7 mouse cellular contexts compared by ENCODE assay signal in the genomic region with DNA sequence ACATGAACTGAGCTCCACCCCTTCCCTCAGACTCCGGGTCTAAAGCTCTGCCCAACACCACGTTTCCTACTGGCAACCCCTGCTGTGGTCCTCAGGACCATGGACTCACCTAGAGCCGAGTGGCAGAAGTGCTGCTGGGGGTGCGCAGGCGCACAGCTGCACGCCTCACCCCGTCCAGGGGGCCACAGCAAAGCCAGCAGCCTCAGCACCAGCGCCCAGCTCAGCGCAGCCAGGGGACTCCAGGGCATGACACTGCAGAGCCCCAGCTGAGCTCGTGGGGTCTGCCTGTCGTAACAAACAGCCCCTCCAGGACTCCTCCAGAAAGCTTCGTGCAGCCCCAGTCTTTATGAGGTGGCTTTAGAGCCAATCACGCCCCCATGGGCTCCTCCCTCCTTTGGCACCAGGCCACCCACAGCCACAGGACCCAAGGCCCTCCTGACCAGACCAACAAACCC. TPM values are rescaled to one million over a fixed set of nuclear protein-coding genes. Genes with fewer than 3 reads are reported as not detected.
DNase-seq lines count a peak whose midpoint lies in the region; ATAC-seq lines count a peak whose summit lies in the region.

No protein-coding gene starts in this region.

- peak overlapping the region; percentile 27 for H3K4me3 ChIP-seq in lung, embryonic 16.5 days (ENCODE audit: low read length)
- peak overlapping the region; percentile 18; the same call in 1 of the 2 replicates for H3K4me3 ChIP-seq in embryonic facial prominence, embryonic 14.5 days (ENCODE audit: low read depth, low read length)
- H3K4me3 ChIP-seq in heart, embryonic 11.5 days (ENCODE audit: low read depth, low read length): peak overlapping the region; percentile 21
- peak overlapping the region; percentile 14; the same call in 1 of the 2 replicates for H3K4me3 ChIP-seq in limb, embryonic 11.5 days (ENCODE audit: low read depth, low read length)
- H3K4me3 ChIP-seq in neural tube, embryonic 14.5 days (ENCODE audit: low read depth, low read length): peak overlapping the region; percentile 6; the same call in 1 of the 2 replicates

- no peak overlapping the region for H3K27ac ChIP-seq in lung, embryonic 16.5 days (ENCODE audit: low read length)
- no peak overlapping the region for H3K27ac ChIP-seq in embryonic facial prominence, embryonic 14.5 days (replicated peaks; ENCODE audit: low read depth, low read length)
- no peak overlapping the region for H3K27ac ChIP-seq in heart, embryonic 11.5 days (ENCODE audit: low read depth, low read length)
- no peak overlapping the region for H3K27ac ChIP-seq in limb, embryonic 11.5 days (replicated peaks; ENCODE audit: low read depth, low read length)
- peak overlapping the region; percentile 64 for H3K27ac ChIP-seq in neural tube, embryonic 14.5 days (ENCODE audit: low read depth, low read length)

- no peaks in the 10 kb centered on the region for H3K36me3 ChIP-seq in lung, embryonic 16.5 days (ENCODE audit: control insufficient read depth, insufficient read depth, low read length)
- H3K36me3 ChIP-seq in embryonic facial prominence, embryonic 14.5 days (ENCODE audit: control insufficient read depth, insufficient read depth, low read length): no peaks in the 10 kb centered on the region
- no peaks in the 10 kb centered on the region for H3K36me3 ChIP-seq in heart, embryonic 11.5 days (ENCODE audit: control insufficient read depth, insufficient read depth, low read length)
- no peaks in the 10 kb centered on the region for H3K36me3 ChIP-seq in limb, embryonic 11.5 days (ENCODE audit: control insufficient read depth, insufficient read depth, low read length)
- H3K36me3 ChIP-seq in neural tube, embryonic 14.5 days (ENCODE audit: control insufficient read depth, insufficient read depth, low read length): no peaks in the 10 kb centered on the region

- no peaks in the 10 kb centered on the region for H3K27me3 ChIP-seq in lung, embryonic 16.5 days (ENCODE audit: control insufficient read depth, insufficient read depth, low read depth, low read length)
- no peaks in the 10 kb centered on the region for H3K27me3 ChIP-seq in embryonic facial prominence, embryonic 14.5 days (replicated peaks; ENCODE audit: control insufficient read depth, insufficient read depth, low read length)
- H3K27me3 ChIP-seq in heart, embryonic 11.5 days (ENCODE audit: control insufficient read depth, insufficient read depth, low read length): peaks cover 82% of the 10 kb centered on the region
- H3K27me3 ChIP-seq in limb, embryonic 11.5 days (ENCODE audit: control insufficient read depth, insufficient read depth, low read length): no peaks in the 10 kb centered on the region
- H3K27me3 ChIP-seq in neural tube, embryonic 14.5 days (ENCODE audit: control insufficient read depth, insufficient read depth, low read length): no peaks in the 10 kb centered on the region

- 4% methylated on average over 13 of the region's 13 CpGs for WGBS in lung, embryonic 16.5 days
- 10% methylated on average over 12 of the region's 13 CpGs for WGBS in embryonic facial prominence, embryonic 14.5 days
- 3% methylated on average over 13 of the region's 13 CpGs for WGBS in heart, embryonic 11.5 days (ENCODE audit: insufficient replicate concordance)
- 3% methylated on average over 13 of the region's 13 CpGs for WGBS in limb, embryonic 11.5 days
- WGBS in neural tube, embryonic 14.5 days: 4% methylated on average over 13 of the region's 13 CpGs

- ATAC-seq in lung, embryonic 16.5 days (ENCODE audit: low read depth): peak; percentile 69
- ATAC-seq in embryonic facial prominence, embryonic 14.5 days (ENCODE audit: low read depth): no peak
- ATAC-seq in heart, embryonic 11.5 days (replicated peaks; ENCODE audit: insufficient number of reproducible peaks, low FRiP score, low TSS enrichment): no peak
- peak; percentile 67; the same call in 1 of the 2 replicates for ATAC-seq in limb, embryonic 11.5 days (ENCODE audit: insufficient number of reproducible peaks, low FRiP score, low TSS enrichment, low read depth)
- ATAC-seq in neural tube, embryonic 14.5 days (ENCODE audit: low read depth): peak; percentile 87; the same call in 1 of the 2 replicates

- no peaks in the 10 kb centered on the region for H3K9me3 ChIP-seq in lung, embryonic 16.5 days (ENCODE audit: control insufficient read depth, low read length)
- H3K9me3 ChIP-seq in embryonic facial prominence, embryonic 14.5 days (ENCODE audit: control insufficient read depth, low read length): no peaks in the 10 kb centered on the region
- no peaks in the 10 kb centered on the region for H3K9me3 ChIP-seq in heart, embryonic 11.5 days (replicated peaks; ENCODE audit: control insufficient read depth, low read length)
- no peaks in the 10 kb centered on the region for H3K9me3 ChIP-seq in limb, embryonic 11.5 days (ENCODE audit: control insufficient read depth, low read length)
- no peaks in the 10 kb centered on the region for H3K9me3 ChIP-seq in neural tube, embryonic 14.5 days (ENCODE audit: control insufficient read depth, low read length)

- peak overlapping the region; percentile 52 for H3K4me2 ChIP-seq in lung, embryonic 16.5 days (ENCODE audit: low read depth, low read length)
- H3K4me2 ChIP-seq in embryonic facial prominence, embryonic 14.5 days (ENCODE audit: low read depth, low read length): peak overlapping the region; percentile 52
- H3K4me2 ChIP-seq in heart, embryonic 11.5 days: peak overlapping the region; percentile 54
- peak overlapping the region; percentile 44 for H3K4me2 ChIP-seq in limb, embryonic 11.5 days (ENCODE audit: low read depth, severe bottlenecking)
- peak overlapping the region; percentile 38 for H3K4me2 ChIP-seq in neural tube, embryonic 14.5 days (ENCODE audit: low read depth, low read length)

- H3K4me1 ChIP-seq in lung, embryonic 16.5 days (replicated peaks; ENCODE audit: control insufficient read depth, insufficient read depth, low read length): peaks cover 6% of the 10 kb centered on the region
- peaks cover 6% of the 10 kb centered on the region; the same call in 1 of the 2 replicates for H3K4me1 ChIP-seq in embryonic facial prominence, embryonic 14.5 days (ENCODE audit: control insufficient read depth, insufficient read depth, low read length)
- H3K4me1 ChIP-seq in heart, embryonic 11.5 days (ENCODE audit: control insufficient read depth, insufficient read depth, low read length): peaks cover 5% of the 10 kb centered on the region; the same call in 1 of the 2 replicates
- H3K4me1 ChIP-seq in limb, embryonic 11.5 days (ENCODE audit: control insufficient read depth, insufficient read depth, low read length): peaks cover 5% of the 10 kb centered on the region; the same call in 1 of the 2 replicates
- H3K4me1 ChIP-seq in neural tube, embryonic 14.5 days (ENCODE audit: control insufficient read depth, insufficient read depth, low read length): 0 out of 2 replicates have a peak, but pooled peaks cover 6% of the 10 kb centered on the region

- no peak for DNase-seq in lung, postnatal 25 days (ENCODE audit: low spot score)
- DNase-seq in embryonic facial prominence, embryonic 14.5 days (ENCODE audit: low spot score): no peak
- DNase-seq in limb, embryonic 11.5 days (ENCODE audit: low spot score): peak; percentile 27
- no peak for DNase-seq in urinary bladder, adult 18-20 months (ENCODE audit: low spot score in 2 of 2)

- peak overlapping the region; percentile 24 for H3K9ac ChIP-seq in lung, embryonic 16.5 days (ENCODE audit: low read length)
- peak overlapping the region; percentile 42 for H3K9ac ChIP-seq in embryonic facial prominence, embryonic 14.5 days (ENCODE audit: low read depth, low read length)
- H3K9ac ChIP-seq in heart, embryonic 11.5 days (ENCODE audit: low read depth, low read length): no peak overlapping the region
- H3K9ac ChIP-seq in limb, embryonic 11.5 days (ENCODE audit: low read length): no peak overlapping the region
- H3K9ac ChIP-seq in neural tube, embryonic 14.5 days (replicated peaks; ENCODE audit: low read depth, low read length): peak overlapping the region; percentile 32; the same call in 1 of the 2 replicates

RNA-seq across cellular contexts. Expression of gene Timp4, which starts 0.4 kb away (rescaled TPM):
- 2.3 and 3.0 TPM in 2 replicates for polyA plus RNA-seq in lung, embryonic 16.5 days (2015; fragmentation: Nextera tagmentation; extraction: Ambion mirVana)
- polyA plus RNA-seq in embryonic facial prominence, embryonic 14.5 days (2014; fragmentation: Nextera tagmentation; extraction: Ambion mirVana): 0.76 and 1.2 TPM in 2 replicates
- polyA plus RNA-seq in heart, embryonic 11.5 days (2014; fragmentation: Nextera tagmentation; extraction: Ambion mirVana): 0.39 TPM in 1 of 2 replicates, not detected in the other
- 0.14 and 0.31 TPM in 2 replicates for polyA plus RNA-seq in limb, embryonic 11.5 days (2014; fragmentation: Nextera tagmentation; extraction: Ambion mirVana)
- polyA plus RNA-seq in neural tube, embryonic 14.5 days (2014; fragmentation: Nextera tagmentation; extraction: Ambion mirVana): 17.0 and 32.1 TPM in 2 replicates

RNA-seq across cellular contexts. Expression of gene Gm17482, which starts 24.4 kb away (rescaled TPM):
- polyA plus RNA-seq in lung, embryonic 16.5 days (2015; fragmentation: Nextera tagmentation; extraction: Ambion mirVana): not detected in 2 replicates
- not detected in 2 replicates for polyA plus RNA-seq in embryonic facial prominence, embryonic 14.5 days (2014; fragmentation: Nextera tagmentation; extraction: Ambion mirVana)
- not detected in 2 replicates for polyA plus RNA-seq in heart, embryonic 11.5 days (2014; fragmentation: Nextera tagmentation; extraction: Ambion mirVana)
- not detected in 2 replicates for polyA plus RNA-seq in limb, embryonic 11.5 days (2014; fragmentation: Nextera tagmentation; extraction: Ambion mirVana)
- polyA plus RNA-seq in neural tube, embryonic 14.5 days (2014; fragmentation: Nextera tagmentation; extraction: Ambion mirVana): not detected in 2 replicates

Comparison
In these comparisons a context has a peak if more than half of its experiments do, and no peak if none do; other contexts are left out.
1. ATAC-seq: peak in lung, embryonic 16.5 days (single experiment), limb, embryonic 11.5 days (single experiment) and neural tube, embryonic 14.5 days (single experiment); none in embryonic facial prominence, embryonic 14.5 days (single experiment) and heart, embryonic 11.5 days (single experiment).
2. H3K9ac ChIP-seq: peak in lung, embryonic 16.5 days (single experiment), embryonic facial prominence, embryonic 14.5 days (single experiment) and neural tube, embryonic 14.5 days (single experiment); none in heart, embryonic 11.5 days (single experiment) and limb, embryonic 11.5 days (single experiment).
3. Peak in every context shown above with its lines, with median percentiles within 50 percentile points of each other: H3K4me2 ChIP-seq and H3K4me3 ChIP-seq.